Mouse (Mus musculus): ENCODE data around the gene Lhfp. TPM values are rescaled to one million over a fixed set of nuclear protein-coding genes. Genes with fewer than 3 reads are reported as not detected.
A peak's percentile ranks its signal among the peaks of the same experiment; 100 is the strongest.
"Not testable (repeated sequence)": the region's sequence is repeated elsewhere in the genome, so short reads cannot be mapped to it uniquely, and the experiment has no call there.

The Lhfp gene
- polyA plus RNA-seq, 1 experiment from 2014 or later: 50.7 TPM

GRCm38 (mm10) chr3:53267046-53267445, 225.7 kb downstream of the Lhfp start:
- no peaks in the 10 kb centered on the region for H3K4me1 ChIP-seq
- WGBS: 69% methylated on average over 3 of the region's 3 CpGs
- no peak overlapping the region for H3K27ac ChIP-seq
- H3K9ac ChIP-seq: no peak overlapping the region
- H3K4me2 ChIP-seq (replicated peaks): no peak overlapping the region
- H3K36me3 ChIP-seq: no peaks in the 10 kb centered on the region
- H3K27me3 ChIP-seq (replicated peaks): no peaks in the 10 kb centered on the region
- ATAC-seq (ENCODE audit: low FRiP score, low read depth): no peak
- no peaks in the 10 kb centered on the region for H3K9me3 ChIP-seq
- H3K4me3 ChIP-seq: no peak overlapping the region

- no peak overlapping the region for H3K27ac ChIP-seq
- H3K4me2 ChIP-seq (replicated peaks): no peak overlapping the region
- H3K9me3 ChIP-seq: no peaks in the 10 kb centered on the region
- no peak overlapping the region for H3K9ac ChIP-seq
- ATAC-seq (ENCODE audit: low FRiP score, low read depth): no peak
- 92% methylated on average over 3 of the region's 3 CpGs for WGBS
- H3K27me3 ChIP-seq (replicated peaks): no peaks in the 10 kb centered on the region
- H3K36me3 ChIP-seq: no peaks in the 10 kb centered on the region
- H3K4me1 ChIP-seq: no peaks in the 10 kb centered on the region
- no peak overlapping the region for H3K4me3 ChIP-seq
These were observed 231.9 kb downstream of the Lhfp start for GRCm38 (mm10) chr3:53273220-53273619.

- Histone ChIP-seq H3K4me1 (no peaks in the 10 kb centered on the region), H3K4me2 (replicated peaks) (no peak overlapping the region), H3K27me3 (replicated peaks) (no peaks in the 10 kb centered on the region), H3K9me3 (no peaks in the 10 kb centered on the region), H3K36me3 (no peaks in the 10 kb centered on the region), H3K9ac (no peak overlapping the region), H3K27ac (no peak overlapping the region), H3K4me3 (no peak overlapping the region)
- no peak for ATAC-seq (ENCODE audit: low FRiP score, low read depth)
- WGBS: 78% methylated on average over 2 of the region's 2 CpGs
These were observed 236.7 kb downstream of the Lhfp start for GRCm38 (mm10) chr3:53277993-53278392.

- ATAC-seq (ENCODE audit: low FRiP score, low read depth); H3K9ac ChIP-seq: not testable (repeated sequence)
These were observed 240.7 kb downstream of the Lhfp start for GRCm38 (mm10) chr3:53282005-53282404.

GRCm38 (mm10) chr3:53284023-53284422, 242.7 kb downstream of the Lhfp start:
- Histone ChIP-seq H3K4me2 (replicated peaks) (no peak overlapping the region), H3K27me3 (replicated peaks) (no peaks in the 10 kb centered on the region), H3K27ac (no peak overlapping the region), H3K9ac (no peak overlapping the region), H3K4me3 (no peak overlapping the region), H3K9me3 (no peaks in the 10 kb centered on the region), H3K36me3 (no peaks in the 10 kb centered on the region), H3K4me1 (no peaks in the 10 kb centered on the region)
- ATAC-seq (ENCODE audit: low FRiP score, low read depth): no peak
- WGBS: 85% methylated on average over 5 of the region's 5 CpGs

More at GRCm38 (mm10) chr3:53282005-53282404, 240.7 kb downstream of the Lhfp start:
- WGBS: 76% methylated on average over 3 of the region's 3 CpGs
- not testable (repeated sequence) for H3K27ac ChIP-seq; H3K4me2 ChIP-seq (replicated peaks); H3K36me3 ChIP-seq; H3K9me3 ChIP-seq; H3K4me1 ChIP-seq; H3K27me3 ChIP-seq (replicated peaks); H3K4me3 ChIP-seq

- ATAC-seq (ENCODE audit: low FRiP score, low read depth): no peak
- Histone ChIP-seq H3K9ac (no peak overlapping the region), H3K27ac (no peak overlapping the region), H3K36me3 (no peaks in the 10 kb centered on the region), H3K9me3 (no peaks in the 10 kb centered on the region), H3K4me2 (replicated peaks) (no peak overlapping the region), H3K4me3 (no peak overlapping the region), H3K27me3 (replicated peaks) (no peaks in the 10 kb centered on the region), H3K4me1 (0 out of 2 replicates have a peak, but pooled peaks cover 1% of the 10 kb centered on the region)
- 83% methylated on average over 13 of the region's 13 CpGs for WGBS
These were observed 243.3 kb downstream of the Lhfp start for GRCm38 (mm10) chr3:53284471-53285177.

- no peak for ATAC-seq (ENCODE audit: low FRiP score, low read depth)
- WGBS: 58% methylated on average over 9 of the region's 9 CpGs
- Histone ChIP-seq H3K4me2 (replicated peaks) (no peak overlapping the region), H3K4me3 (no peak overlapping the region), H3K27me3 (replicated peaks) (no peaks in the 10 kb centered on the region), H3K36me3 (no peaks in the 10 kb centered on the region), H3K9ac (no peak overlapping the region), H3K4me1 (peaks cover 8% of the 10 kb centered on the region; the same call in 1 of the 2 replicates), H3K9me3 (no peaks in the 10 kb centered on the region), H3K27ac (no peak overlapping the region)
These were observed 247.3 kb downstream of the Lhfp start for GRCm38 (mm10) chr3:53288662-53289061.

- WGBS: 57% methylated on average over 14 of the region's 14 CpGs
- Histone ChIP-seq H3K4me2 (replicated peaks) (peak overlapping the region; percentile 30; the same call in 1 of the 2 replicates), H3K9me3 (no peaks in the 10 kb centered on the region), H3K27me3 (replicated peaks) (no peaks in the 10 kb centered on the region), H3K36me3 (no peaks in the 10 kb centered on the region), H3K4me1 (peaks cover 10% of the 10 kb centered on the region; the same call in 1 of the 2 replicates), H3K4me3 (no peak overlapping the region), H3K9ac (no peak overlapping the region), H3K27ac (0 out of 2 replicates have a peak overlapping the region, but pooled peaks have one; percentile 50)
- ATAC-seq (ENCODE audit: low FRiP score, low read depth): peak; percentile 61; the same call in 1 of the 2 replicates
These were observed 248.4 kb downstream of the Lhfp start for GRCm38 (mm10) chr3:53289589-53290219.

GRCm38 (mm10) chr3:53291185-53291584, 249.9 kb downstream of the Lhfp start:
- Histone ChIP-seq H3K36me3 (no peaks in the 10 kb centered on the region), H3K4me1 (peaks cover 11% of the 10 kb centered on the region; the same call in 1 of the 2 replicates), H3K9me3 (no peaks in the 10 kb centered on the region), H3K9ac (no peak overlapping the region), H3K27ac (no peak overlapping the region), H3K4me2 (replicated peaks) (no peak overlapping the region), H3K4me3 (no peak overlapping the region), H3K27me3 (replicated peaks) (no peaks in the 10 kb centered on the region)
- WGBS: over 99% methylated on average over 3 of the region's 3 CpGs
- ATAC-seq (ENCODE audit: low FRiP score, low read depth): no peak

GRCm38 (mm10) chr3:53291945-53292344, 250.6 kb downstream of the Lhfp start:
- Histone ChIP-seq H3K4me2 (replicated peaks) (no peak overlapping the region), H3K27me3 (replicated peaks) (no peaks in the 10 kb centered on the region), H3K9ac (no peak overlapping the region), H3K9me3 (no peaks in the 10 kb centered on the region), H3K4me3 (no peak overlapping the region), H3K27ac (no peak overlapping the region), H3K36me3 (no peaks in the 10 kb centered on the region), H3K4me1 (peaks cover 11% of the 10 kb centered on the region; the same call in 1 of the 2 replicates)
- 77% methylated on average over 1 of the region's 1 CpGs for WGBS
- no peak for ATAC-seq (ENCODE audit: low FRiP score, low read depth)

GRCm38 (mm10) chr3:53292474-53292873, 251.1 kb downstream of the Lhfp start:
- no peak for ATAC-seq (ENCODE audit: low FRiP score, low read depth)
- Histone ChIP-seq H3K27me3 (replicated peaks) (no peaks in the 10 kb centered on the region), H3K9me3 (no peaks in the 10 kb centered on the region), H3K4me3 (no peak overlapping the region), H3K4me2 (replicated peaks) (no peak overlapping the region), H3K27ac (no peak overlapping the region), H3K36me3 (no peaks in the 10 kb centered on the region), H3K4me1 (peaks cover 11% of the 10 kb centered on the region; the same call in 1 of the 2 replicates), H3K9ac (no peak overlapping the region)
- 73% methylated on average over 3 of the region's 3 CpGs for WGBS

GRCm38 (mm10) chr3:53292979-53293378, 251.7 kb downstream of the Lhfp start:
- Histone ChIP-seq H3K4me3 (no peak overlapping the region), H3K4me2 (replicated peaks) (no peak overlapping the region), H3K4me1 (peaks cover 11% of the 10 kb centered on the region; the same call in 1 of the 2 replicates), H3K36me3 (no peaks in the 10 kb centered on the region), H3K27ac (no peak overlapping the region), H3K9ac (no peak overlapping the region), H3K27me3 (replicated peaks) (no peaks in the 10 kb centered on the region), H3K9me3 (no peaks in the 10 kb centered on the region)
- 85% methylated on average over 4 of the region's 4 CpGs for WGBS
- ATAC-seq (ENCODE audit: low FRiP score, low read depth): no peak

Measured in neural tube, embryonic 12.5 days (tissue).